Mouse (Mus musculus) ES-Bruce4 (cell line): Measurements from ENCODE around the gene Prtn3.

Source experiments
- CTCF ChIP-seq: IDR thresholded peaks from one replicate; pipeline ENCODE4 v1.8.1; 2011; ENCODE audit warnings: low read depth, low read length
- EP300 ChIP-seq: IDR thresholded peaks from 2 replicates; pipeline ENCODE4 v1.6.1; 2011; ENCODE audit warnings: low read depth, low read length; ENCODE audit not compliant: insufficient read depth
- POLR2A ChIP-seq: IDR thresholded peaks from one replicate; pipeline ENCODE4 v1.8.1; 2011; ENCODE audit warnings: low read length; ENCODE audit not compliant: insufficient read depth

GRCm38 (mm10) chr10:79897316-79898245, 23.3 kb downstream of the Prtn3 start:
- no peak for TF ChIP-seq EP300
- TF ChIP-seq POLR2A, result no peak
- no peak for TF ChIP-seq CTCF
